Mouse (Mus musculus) effector memory CD4-positive, alpha-beta T cell, adult 5 months (primary cell): Measurements from ENCODE around the gene Frat2. TPM values are rescaled to one million over a fixed set of nuclear protein-coding genes. Genes with fewer than 3 reads are reported as not detected.

ENCODE experiments used
- polyA plus RNA-seq: library from polyadenylated mRNA; unstranded; fragments of 100-300 nt; shearing (Covaris generic); gene quantifications from one replicate; pipeline ENCODE4 v1.2.1, GENCODE M21; 2017

The Frat2 gene
- polyA plus RNA-seq: 103 TPM

DNA sequence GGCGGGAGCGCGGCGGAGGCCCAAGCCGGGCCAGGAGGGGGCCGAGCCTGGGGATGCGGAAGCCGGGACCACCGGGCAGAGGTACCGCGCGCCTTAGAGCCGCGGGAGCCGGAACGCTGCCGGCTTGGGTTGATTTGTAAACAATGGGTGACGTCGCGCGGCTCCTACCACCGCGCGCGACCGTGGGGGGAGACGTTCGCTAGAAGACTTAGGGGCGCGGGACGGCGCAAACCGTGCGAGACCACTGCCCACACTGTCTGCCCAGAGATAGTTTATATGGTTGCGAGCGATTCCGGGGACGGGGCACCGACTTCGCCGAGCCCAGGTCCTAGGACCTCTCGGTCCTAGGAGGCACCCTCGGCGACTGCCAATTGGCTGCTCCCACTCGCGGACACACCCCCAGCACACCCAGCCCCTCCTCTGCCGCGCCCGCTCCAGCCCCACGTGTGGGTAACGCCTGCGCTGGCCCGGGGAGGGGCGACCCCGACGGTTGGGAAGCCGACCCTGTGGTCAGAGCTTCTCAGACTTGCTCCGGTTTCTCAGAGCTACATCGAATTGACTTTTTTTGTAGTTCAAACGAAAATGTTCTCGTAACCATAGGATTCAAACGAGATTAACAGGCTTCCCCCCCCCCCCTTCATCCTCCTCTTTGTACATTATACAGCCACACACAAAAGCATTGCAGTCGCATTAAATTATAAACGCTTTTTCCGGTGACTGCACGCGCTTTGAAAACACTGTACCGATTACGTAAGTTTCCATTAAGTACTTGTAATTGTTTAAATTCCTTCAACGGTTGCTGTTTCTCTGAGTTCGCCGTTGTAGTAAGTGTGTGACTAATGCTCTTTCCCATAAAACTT lies at the start of gene Frat2:
Frat2 (minus strand) TSS at position 141 of the 860 bp plus-strand sequence.

DNA sequence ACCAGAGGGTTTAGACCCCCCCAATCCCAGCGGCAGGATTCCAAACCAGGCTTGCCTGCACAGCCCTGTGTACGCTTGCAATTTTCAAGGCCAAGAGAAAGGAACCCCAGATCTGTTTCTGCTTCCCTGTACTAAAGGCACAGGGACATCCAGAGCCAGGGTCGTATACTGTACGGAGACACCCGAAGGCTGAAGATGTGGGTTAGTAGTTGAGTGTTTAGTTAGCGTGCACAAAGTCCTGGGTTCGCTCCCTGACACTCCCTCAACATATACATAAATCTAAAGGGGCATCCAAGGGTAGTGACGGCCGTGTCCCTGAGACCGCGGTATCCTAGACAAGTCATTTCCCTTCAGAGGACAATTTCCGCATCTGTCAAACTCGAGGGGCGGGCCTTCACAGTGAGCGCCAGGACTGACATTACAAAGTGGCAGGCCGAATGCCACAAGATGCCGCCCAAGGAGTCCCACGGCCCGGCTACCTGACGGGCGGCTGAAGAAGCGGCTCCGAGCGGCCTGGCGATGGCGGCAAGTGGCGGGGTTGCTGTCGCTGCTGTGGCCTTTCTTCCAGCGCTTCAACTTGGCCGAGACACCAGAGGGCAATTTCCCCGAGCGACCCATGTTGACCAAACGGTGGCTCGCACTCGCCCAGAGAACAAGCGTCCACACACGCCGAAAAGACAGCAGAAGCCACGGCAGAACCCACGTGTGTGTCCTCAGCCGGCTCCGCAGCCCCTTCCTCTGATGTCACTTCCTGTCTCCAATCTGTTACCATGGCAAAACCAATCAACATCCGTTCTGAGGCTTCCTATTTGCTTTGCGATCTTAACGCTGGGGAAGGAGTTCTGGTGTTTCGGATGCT lies 47.8 kb upstream of the Frat2 start, which contains the start of gene Rrp12:
Rrp12 (minus strand) TSS at position 714 of the 859 bp plus-strand sequence.

DNA sequence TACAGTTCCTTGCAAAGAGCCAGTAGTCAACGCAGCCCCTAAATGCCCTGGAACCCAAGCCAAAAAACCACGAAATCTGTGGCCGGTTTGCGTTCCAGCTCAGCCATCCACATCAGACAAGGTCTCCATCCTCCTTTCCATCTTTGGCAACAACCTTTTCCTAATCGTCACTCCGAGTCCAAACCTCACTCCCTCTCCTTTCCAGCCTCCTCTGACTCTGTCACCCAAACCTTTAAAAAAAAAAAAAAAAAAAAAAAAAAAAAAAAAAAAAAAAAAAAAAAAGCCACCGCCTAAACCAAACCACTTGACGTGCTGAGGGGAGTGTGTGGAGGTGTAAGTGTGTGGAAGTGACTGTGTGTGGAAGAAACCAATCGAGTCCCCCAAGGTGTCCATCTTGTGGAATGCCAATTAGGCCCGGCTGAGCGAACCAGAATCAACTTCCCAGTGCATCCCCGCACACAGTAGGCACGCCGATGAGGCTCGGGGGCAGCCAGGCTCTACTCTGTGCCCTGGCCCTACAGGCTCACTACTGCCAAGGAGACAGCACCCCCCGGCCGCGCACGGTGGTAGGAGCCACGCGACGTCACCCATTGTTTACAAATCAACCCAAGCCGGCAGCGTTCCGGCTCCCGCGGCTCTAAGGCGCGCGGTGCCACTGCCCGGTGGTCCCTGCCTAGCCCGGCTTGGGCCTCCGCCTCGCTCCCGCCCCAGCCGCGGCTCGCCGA lies 18.4 kb downstream of the Frat2 start, which contains the start of gene Frat1:
Frat1 (plus strand) TSS at position 590 of the 725 bp plus-strand sequence.

DNA sequence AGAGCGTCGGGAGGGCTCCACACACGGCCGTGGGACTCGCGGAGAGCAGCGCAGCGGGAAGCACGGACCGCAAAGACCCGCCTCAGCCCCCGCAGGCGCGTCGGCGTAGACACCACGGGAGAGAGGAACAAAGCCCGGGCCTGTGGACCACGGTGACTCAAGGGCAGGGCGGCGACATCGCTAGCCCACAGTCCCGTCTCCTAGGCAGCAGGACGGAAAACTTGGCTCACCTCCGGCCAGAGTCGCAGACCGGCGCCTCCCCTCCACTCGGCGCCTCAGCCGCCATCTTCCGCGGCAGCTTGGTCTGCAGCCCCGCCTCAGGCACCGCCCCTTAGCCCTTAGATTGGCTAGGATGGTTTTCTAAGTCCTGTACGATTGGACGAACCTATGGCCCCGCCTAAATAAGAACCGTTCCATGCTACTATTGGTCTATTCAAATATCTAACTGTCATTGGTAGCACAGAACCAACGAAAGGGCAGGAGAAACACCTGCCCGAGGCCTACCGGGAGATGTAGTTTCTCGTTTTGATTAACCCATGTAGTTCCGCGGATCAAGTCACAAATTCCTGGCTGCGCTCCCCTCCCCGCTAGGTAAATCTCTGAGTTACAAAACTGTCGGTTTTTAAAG lies 46.1 kb downstream of the Frat2 start, which contains the start of gene Arhgap19:
Arhgap19 (minus strand) TSS at position 306 of the 628 bp plus-strand sequence.

Other genes with a start within 250 kb of the Frat2 start
- gene Slit1, start 104.5 kb downstream of the Frat2 start, polyA plus RNA-seq: not detected
- 1.5 TPM for gene Arhgap19, start 46.1 kb downstream of the Frat2 start, polyA plus RNA-seq
- gene Frat1, start 18.2 kb downstream of the Frat2 start, polyA plus RNA-seq: 8.3 TPM
- 30.4 TPM for gene Rrp12, start 48.0 kb upstream of the Frat2 start, polyA plus RNA-seq
- 173 TPM for gene Pgam1, start 63.8 kb upstream of the Frat2 start, polyA plus RNA-seq
- 61.7 TPM for gene Exosc1, start 85.3 kb upstream of the Frat2 start, polyA plus RNA-seq
- 32.4 TPM for gene Zdhhc16, start 85.3 kb upstream of the Frat2 start, polyA plus RNA-seq
- gene Mms19, start 133.0 kb upstream of the Frat2 start, polyA plus RNA-seq: 57.3 TPM
- gene Ubtd1, start 133.6 kb upstream of the Frat2 start, polyA plus RNA-seq: 5.6 TPM
- gene Ankrd2, start 187.9 kb upstream of the Frat2 start, polyA plus RNA-seq: not detected
- not detected for gene Hoga1, start 197.5 kb upstream of the Frat2 start, polyA plus RNA-seq
- gene 4933411K16Rik, start 204.1 kb upstream of the Frat2 start, polyA plus RNA-seq: not detected
- 1.9 TPM for gene Morn4, start 238.2 kb upstream of the Frat2 start, polyA plus RNA-seq
- gene Pi4k2a, start 242.3 kb upstream of the Frat2 start, polyA plus RNA-seq: 57.2 TPM